Mouse (Mus musculus): ENCODE measurements around the gene Dtnb. TPM values are rescaled to one million over a fixed set of nuclear protein-coding genes. Genes with fewer than 3 reads are reported as not detected.

The Dtnb gene
- polyA plus RNA-seq, 1 experiment from 2014 or later: 58.5 TPM

GRCm38 (mm10) chr12:3574670-3575069, 2.5 kb downstream of the Dtnb start:
- peaks cover 20% of the 10 kb centered on the region for H3K4me1 ChIP-seq (replicated peaks)
- no peak for ATAC-seq (ENCODE audit: low FRiP score, low read depth)
- 87% methylated on average over 4 of the region's 4 CpGs for WGBS
- H3K36me3 ChIP-seq: no peaks in the 10 kb centered on the region
- no peaks in the 10 kb centered on the region for H3K27me3 ChIP-seq
- H3K9me3 ChIP-seq: no peaks in the 10 kb centered on the region
- H3K4me2 ChIP-seq: no peak overlapping the region
- H3K27ac ChIP-seq (replicated peaks): no peak overlapping the region
- no peak overlapping the region for H3K4me3 ChIP-seq
- H3K9ac ChIP-seq: no peak overlapping the region

GRCm38 (mm10) chr12:3579958-3580530, 7.9 kb downstream of the Dtnb start:
- H3K27me3 ChIP-seq: no peaks in the 10 kb centered on the region
- no peaks in the 10 kb centered on the region for H3K4me1 ChIP-seq (replicated peaks)
- WGBS: 88% methylated on average over 2 of the region's 2 CpGs

GRCm38 (mm10) chr12:3582604-3583003, 10.4 kb downstream of the Dtnb start:
- 96% methylated on average over 4 of the region's 4 CpGs for WGBS
- no peaks in the 10 kb centered on the region for H3K27me3 ChIP-seq
- no peak overlapping the region for H3K4me3 ChIP-seq
- H3K4me1 ChIP-seq (replicated peaks): no peaks in the 10 kb centered on the region
- H3K4me2 ChIP-seq: no peak overlapping the region
- H3K36me3 ChIP-seq: no peaks in the 10 kb centered on the region
- no peaks in the 10 kb centered on the region for H3K9me3 ChIP-seq
- H3K27ac ChIP-seq (replicated peaks): no peak overlapping the region
- no peak overlapping the region for H3K9ac ChIP-seq
- no peak for ATAC-seq (ENCODE audit: low FRiP score, low read depth)

More at GRCm38 (mm10) chr12:3579958-3580530, 7.9 kb downstream of the Dtnb start:
- H3K9me3 ChIP-seq: no peaks in the 10 kb centered on the region
- H3K4me3 ChIP-seq: no peak overlapping the region
- ATAC-seq (ENCODE audit: low FRiP score, low read depth): no peak
- no peak overlapping the region for H3K4me2 ChIP-seq
- H3K27ac ChIP-seq (replicated peaks): no peak overlapping the region
- H3K36me3 ChIP-seq: no peaks in the 10 kb centered on the region
- no peak overlapping the region for H3K9ac ChIP-seq

- Histone ChIP-seq H3K4me1 (replicated peaks) (no peaks in the 10 kb centered on the region), H3K9me3 (no peaks in the 10 kb centered on the region), H3K9ac (no peak overlapping the region), H3K36me3 (peaks cover 10% of the 10 kb centered on the region), H3K27ac (replicated peaks) (no peak overlapping the region), H3K27me3 (no peaks in the 10 kb centered on the region), H3K4me2 (no peak overlapping the region), H3K4me3 (no peak overlapping the region)
- 81% methylated on average over 4 of the region's 4 CpGs for WGBS
- ATAC-seq (ENCODE audit: low FRiP score, low read depth): no peak
Observed at GRCm38 (mm10) chr12:3585525-3585924, 13.3 kb downstream of the Dtnb start.

GRCm38 (mm10) chr12:3587010-3587409, 14.8 kb downstream of the Dtnb start:
- 98% methylated on average over 1 of the region's 1 CpGs for WGBS
- Histone ChIP-seq H3K4me3 (no peak overlapping the region), H3K36me3 (peaks cover 22% of the 10 kb centered on the region), H3K9ac (no peak overlapping the region), H3K27me3 (no peaks in the 10 kb centered on the region), H3K27ac (replicated peaks) (no peak overlapping the region), H3K4me1 (replicated peaks) (no peaks in the 10 kb centered on the region), H3K4me2 (no peak overlapping the region), H3K9me3 (no peaks in the 10 kb centered on the region)
- ATAC-seq (ENCODE audit: low FRiP score, low read depth): no peak

GRCm38 (mm10) chr12:3590039-3590438, 17.9 kb downstream of the Dtnb start:
- H3K4me2 ChIP-seq: no peak overlapping the region
- H3K9ac ChIP-seq: no peak overlapping the region
- H3K27me3 ChIP-seq: no peaks in the 10 kb centered on the region
- H3K27ac ChIP-seq (replicated peaks): no peak overlapping the region
- peaks cover 29% of the 10 kb centered on the region for H3K36me3 ChIP-seq
- 99% methylated on average over 9 of the region's 9 CpGs for WGBS
- no peak for ATAC-seq (ENCODE audit: low FRiP score, low read depth)
- H3K9me3 ChIP-seq: no peaks in the 10 kb centered on the region
- H3K4me3 ChIP-seq: no peak overlapping the region
- H3K4me1 ChIP-seq (replicated peaks): no peaks in the 10 kb centered on the region

GRCm38 (mm10) chr12:3591595-3591994, 19.4 kb downstream of the Dtnb start:
- 68% methylated on average over 10 of the region's 10 CpGs for WGBS
- Histone ChIP-seq H3K4me2 (no peak overlapping the region), H3K27ac (replicated peaks) (no peak overlapping the region), H3K4me1 (replicated peaks) (no peaks in the 10 kb centered on the region), H3K9ac (no peak overlapping the region), H3K4me3 (no peak overlapping the region), H3K9me3 (no peaks in the 10 kb centered on the region), H3K36me3 (peaks cover 32% of the 10 kb centered on the region), H3K27me3 (no peaks in the 10 kb centered on the region)
- ATAC-seq (ENCODE audit: low FRiP score, low read depth): no peak

- WGBS: 90% methylated on average over 4 of the region's 4 CpGs
- Histone ChIP-seq H3K27me3 (no peaks in the 10 kb centered on the region), H3K4me2 (no peak overlapping the region), H3K9me3 (no peaks in the 10 kb centered on the region), H3K4me3 (no peak overlapping the region), H3K9ac (no peak overlapping the region), H3K36me3 (0 out of 2 replicates have a peak, but pooled peaks cover 5% of the 10 kb centered on the region), H3K4me1 (replicated peaks) (no peaks in the 10 kb centered on the region), H3K27ac (replicated peaks) (no peak overlapping the region)
- ATAC-seq (ENCODE audit: low FRiP score, low read depth): no peak
Observed at GRCm38 (mm10) chr12:3602786-3603185, 30.6 kb downstream of the Dtnb start.

GRCm38 (mm10) chr12:3606202-3606601, 34.0 kb downstream of the Dtnb start:
- no peak overlapping the region for H3K4me3 ChIP-seq

GRCm38 (mm10) chr12:3609747-3610146, 37.6 kb downstream of the Dtnb start:
- Histone ChIP-seq H3K27ac (replicated peaks) (no peak overlapping the region), H3K4me3 (no peak overlapping the region)

More at GRCm38 (mm10) chr12:3606202-3606601, 34.0 kb downstream of the Dtnb start:
- H3K9ac ChIP-seq: no peak overlapping the region
- no peaks in the 10 kb centered on the region for H3K27me3 ChIP-seq
- H3K4me1 ChIP-seq (replicated peaks): no peaks in the 10 kb centered on the region
- ATAC-seq (ENCODE audit: low FRiP score, low read depth): no peak
- H3K27ac ChIP-seq (replicated peaks): no peak overlapping the region
- 75% methylated on average over 7 of the region's 7 CpGs for WGBS
- H3K9me3 ChIP-seq: no peaks in the 10 kb centered on the region
- H3K36me3 ChIP-seq: no peaks in the 10 kb centered on the region
- no peak overlapping the region for H3K4me2 ChIP-seq

GRCm38 (mm10) chr12:3611871-3612270, 39.7 kb downstream of the Dtnb start:
- H3K4me3 ChIP-seq: no peak overlapping the region
- H3K27ac ChIP-seq (replicated peaks): no peak overlapping the region
- H3K36me3 ChIP-seq: peaks cover 22% of the 10 kb centered on the region; the same call in 1 of the 2 replicates
- H3K27me3 ChIP-seq: no peaks in the 10 kb centered on the region
- no peaks in the 10 kb centered on the region for H3K4me1 ChIP-seq (replicated peaks)
- H3K4me2 ChIP-seq: no peak overlapping the region
- no peak overlapping the region for H3K9ac ChIP-seq
- 87% methylated on average over 7 of the region's 7 CpGs for WGBS
- no peak for ATAC-seq (ENCODE audit: low FRiP score, low read depth)
- no peaks in the 10 kb centered on the region for H3K9me3 ChIP-seq

More at GRCm38 (mm10) chr12:3609747-3610146, 37.6 kb downstream of the Dtnb start:
- Histone ChIP-seq H3K36me3 (peaks cover 19% of the 10 kb centered on the region; the same call in 1 of the 2 replicates), H3K27me3 (no peaks in the 10 kb centered on the region), H3K9me3 (no peaks in the 10 kb centered on the region), H3K4me1 (replicated peaks) (no peaks in the 10 kb centered on the region), H3K4me2 (no peak overlapping the region), H3K9ac (no peak overlapping the region)
- no peak for ATAC-seq (ENCODE audit: low FRiP score, low read depth)

GRCm38 (mm10) chr12:3615041-3615440, 42.9 kb downstream of the Dtnb start:
- no peak for ATAC-seq (ENCODE audit: low FRiP score, low read depth)
- Histone ChIP-seq H3K4me1 (replicated peaks) (no peaks in the 10 kb centered on the region), H3K4me3 (no peak overlapping the region), H3K9me3 (no peaks in the 10 kb centered on the region), H3K36me3 (peaks cover 22% of the 10 kb centered on the region; the same call in 1 of the 2 replicates), H3K4me2 (no peak overlapping the region), H3K27me3 (no peaks in the 10 kb centered on the region), H3K9ac (no peak overlapping the region), H3K27ac (replicated peaks) (no peak overlapping the region)
- WGBS: 94% methylated on average over 8 of the region's 8 CpGs
